ENCODE assay signal across 9 mouse cellular contexts in genomic region chr6:115313235-115313738, GRCm38 (mm10). TPM values are rescaled to one million over a fixed set of nuclear protein-coding genes. Genes with fewer than 3 reads are reported as not detected.
DNase-seq lines count a peak whose midpoint lies in the region; ATAC-seq and TF ChIP-seq lines count a peak whose summit lies in the region.
"Had no signal": no experiment of that assay in that cellular context is flagged by ENCODE, and none has a peak within 500 bp of the region (broad histone marks: within the 10 kb centered on the region; RNA-seq: fewer than 3 reads in every experiment).

No protein-coding gene starts in this region.

- no peaks in the 10 kb centered on the region for H3K36me3 ChIP-seq in midbrain, embryonic 14.5 days (ENCODE audit: control insufficient read depth, insufficient read depth, low read length)
- no peaks in the 10 kb centered on the region for H3K36me3 ChIP-seq in midbrain, embryonic 11.5 days (ENCODE audit: control insufficient read depth, insufficient read depth, low read length)
- H3K36me3 ChIP-seq: limb, embryonic 10.5 days had no signal

- H3K9ac ChIP-seq in midbrain, embryonic 14.5 days (replicated peaks; ENCODE audit: low read length) = no peak overlapping the region
- no peak overlapping the region for H3K9ac ChIP-seq in midbrain, embryonic 11.5 days (ENCODE audit: low read length)

- H3K4me1 ChIP-seq in midbrain, embryonic 14.5 days (ENCODE audit: control insufficient read depth, insufficient read depth, low read length) = no peaks in the 10 kb centered on the region
- H3K4me1 ChIP-seq in midbrain, embryonic 11.5 days (ENCODE audit: control insufficient read depth, insufficient read depth, low read length) = no peaks in the 10 kb centered on the region
- H3K4me1 ChIP-seq: limb, embryonic 10.5 days had no signal

- no peak overlapping the region for H3K27ac ChIP-seq in midbrain, embryonic 14.5 days (replicated peaks; ENCODE audit: low read depth, low read length)
- no peak overlapping the region for H3K27ac ChIP-seq in midbrain, embryonic 11.5 days (ENCODE audit: low read depth, low read length)
- no peak overlapping the region for H3K27ac ChIP-seq in gastrocnemius, adult 2 months
- H3K27ac ChIP-seq: limb, embryonic 10.5 days had no signal

- peak; percentile 14 for DNase-seq in midbrain, embryonic 14.5 days
- no peak for DNase-seq in midbrain, embryonic 11.5 days (ENCODE audit: low spot score, missing footprints)
- peak; percentile 93 for DNase-seq in brain, adult 2 months (ENCODE audit: low read depth, low spot score)
- peak; percentile 70 to 75 for DNase-seq in cerebellum, postnatal 36 days
- peak; percentile 31 to 45 for DNase-seq in right cerebral cortex, postnatal 36 days (ENCODE audit: low spot score in 2 of 2)
- DNase-seq in gastrocnemius, adult 2 months = no peak

- TF ChIP-seq CTCF in gastrocnemius, adult 2 months (IDR thresholded peaks at IDR 0.05) = no peak

- ATAC-seq in midbrain, embryonic 14.5 days (ENCODE audit: low FRiP score, low TSS enrichment) = no peak
- no peak for ATAC-seq in midbrain, embryonic 11.5 days (ENCODE audit: low FRiP score)
- no peak for ATAC-seq in megakaryocyte-erythroid progenitor cell, adult 5-6 weeks (replicated peaks; ENCODE audit: low FRiP score, low TSS enrichment, poor library complexity, severe bottlenecking)

- intact Hi-C loops in gastrocnemius, adult 2 months (cut with DNase I) = no loop called here

- no peaks in the 10 kb centered on the region for H3K27me3 ChIP-seq in midbrain, embryonic 14.5 days (ENCODE audit: control insufficient read depth, insufficient read depth, low read length)
- no peaks in the 10 kb centered on the region for H3K27me3 ChIP-seq in midbrain, embryonic 11.5 days (ENCODE audit: control insufficient read depth, insufficient read depth, low read length)

- no peak overlapping the region for H3K4me3 ChIP-seq in midbrain, embryonic 14.5 days (replicated peaks; ENCODE audit: low read depth, low read length)
- no peak overlapping the region for H3K4me3 ChIP-seq in midbrain, embryonic 11.5 days (ENCODE audit: low read depth, low read length)
- no peak overlapping the region for H3K4me3 ChIP-seq in gastrocnemius, adult 2 months
- H3K4me3 ChIP-seq: erythroblast, embryonic 14.5 days; limb, embryonic 10.5 days had no signal

- WGBS in midbrain, embryonic 14.5 days = 73% methylated on average over 9 of the region's 9 CpGs
- WGBS in midbrain, embryonic 11.5 days = 83% methylated on average over 9 of the region's 9 CpGs

- no peaks in the 10 kb centered on the region for H3K9me3 ChIP-seq in midbrain, embryonic 14.5 days (ENCODE audit: control insufficient read depth, low read length)
- H3K9me3 ChIP-seq in midbrain, embryonic 11.5 days (ENCODE audit: control insufficient read depth, low read length) = no peaks in the 10 kb centered on the region
- H3K9me3 ChIP-seq: limb, embryonic 10.5 days had no signal

- H3K4me2 ChIP-seq in midbrain, embryonic 14.5 days (ENCODE audit: low read length) = no peak overlapping the region
- no peak overlapping the region for H3K4me2 ChIP-seq in midbrain, embryonic 11.5 days

RNA-seq across cellular contexts. Expression of gene Pparg, which starts 47.5 kb away (rescaled TPM):
- polyA plus RNA-seq in midbrain, embryonic 14.5 days (2014; fragmentation: Nextera tagmentation; extraction: Ambion mirVana) = 0.36 and 0.77 TPM in 2 replicates
- polyA plus RNA-seq in midbrain, embryonic 11.5 days (2014; fragmentation: Nextera tagmentation; extraction: Ambion mirVana) = 0.22 and 0.29 TPM in 2 replicates
- total RNA-seq in gastrocnemius, adult 2 months (2021) = 1 to 10 TPM; 1.3 to 4.8 TPM
- not detected in 2 replicates for total RNA-seq in megakaryocyte-erythroid progenitor cell, adult 5-6 weeks (2014; fragmentation: Nextera tagmentation)
- total RNA-seq in megakaryocyte-erythroid progenitor cell, adult 5-6 weeks (2017) = not detected in 2 replicates
- polyA plus RNA-seq: erythroblast, embryonic 14.5 days had no signal

Comparison
In these comparisons a context has a peak if more than half of its experiments do, and no peak if none do; other contexts are left out.
1. DNase-seq: peak in midbrain, embryonic 14.5 days (single experiment), brain, adult 2 months (single experiment), cerebellum, postnatal 36 days (2 of 2) and right cerebral cortex, postnatal 36 days (2 of 2); none in midbrain, embryonic 11.5 days (single experiment) and gastrocnemius, adult 2 months (single experiment).